Mouse (Mus musculus) lung, adult 2 months (tissue): ENCODE measurements around the gene Mknk1.

Experiments used
- CTCF ChIP-seq: fragments of 200-500 bp; IDR thresholded peaks from 2 replicates; pipeline ENCODE4 v1.5.1; 2011; ENCODE audit warnings: mild to moderate bottlenecking, low read length, control low read depth; ENCODE audit not compliant: insufficient read depth
- POLR2A ChIP-seq: fragments of 200-500 bp; IDR thresholded peaks from 2 replicates; pipeline ENCODE4 v1.6.1; 2011; ENCODE audit warnings: low read depth, mild to moderate bottlenecking, control low read depth, low read length, borderline replicate concordance; ENCODE audit errors: extremely low read depth

GRCm38 (mm10) chr4:115886875-115887274, 47.9 kb downstream of the Mknk1 start:
- no peak for TF ChIP-seq CTCF
- TF ChIP-seq POLR2A = no peak
